Mouse (Mus musculus) embryonic facial prominence, embryonic 15.5 days (tissue): Measurements from ENCODE around the gene Prpf38a. TPM values are rescaled to one million over a fixed set of nuclear protein-coding genes. Genes with fewer than 3 reads are reported as not detected.

Experiments used
- ATAC-seq: fragments of 200-750 bp; cut with Nextera tagmentation; 2 replicates; pipeline ENCODE4 v1.8.0; 2017; ENCODE audit warnings: low read depth, moderate TSS enrichment; ENCODE audit not compliant: insufficient number of reproducible peaks, low FRiP score, low TSS enrichment
- H3K27ac ChIP-seq: fragments of 300-500 bp; sonication (generic); replicated peaks from 2 replicates; pipeline ENCODE4 v1.5.1; 2015; ENCODE audit warnings: mild to moderate bottlenecking, inconsistent platforms
- H3K27me3 ChIP-seq: fragments of 300-500 bp; sonication (generic); 2 replicates; pipeline ENCODE4 v1.6.1; 2015; ENCODE audit warnings: inconsistent platforms
- H3K36me3 ChIP-seq: fragments of 300-500 bp; sonication (generic); 2 replicates; pipeline ENCODE4 v1.6.1; 2015; ENCODE audit warnings: mild to moderate bottlenecking, inconsistent platforms
- H3K4me1 ChIP-seq: fragments of 300-500 bp; sonication (generic); 2 replicates; pipeline ENCODE4 v1.6.1; 2015; ENCODE audit warnings: inconsistent platforms
- H3K4me2 ChIP-seq: fragments of 300-500 bp; sonication (generic); replicated peaks from 2 replicates; pipeline ENCODE4 v1.6.1; 2015; ENCODE audit warnings: mild to moderate bottlenecking, inconsistent platforms
- H3K4me3 ChIP-seq: fragments of 300-500 bp; sonication (generic); replicated peaks from 2 replicates; pipeline ENCODE4 v1.5.1; 2015; ENCODE audit warnings: mild to moderate bottlenecking, inconsistent platforms
- H3K9ac ChIP-seq: fragments of 300-500 bp; sonication (generic); 2 replicates; pipeline ENCODE4 v1.6.1; 2015; ENCODE audit warnings: inconsistent platforms
- H3K9me3 ChIP-seq: fragments of 300-500 bp; sonication (generic); replicated peaks from 2 replicates; pipeline ENCODE4 v1.6.1; 2016; ENCODE audit warnings: inconsistent platforms
- WGBS: fragments of 180-500 bp; shearing (Covaris S2); methylation state at CpG from one replicate; pipeline ENCODE4 v1.1.7; 2015; 5-methylcytosine and 5-hydroxymethylcytosine counted together
- polyA plus RNA-seq: library from polyadenylated mRNA; unstranded; fragments of >200 nt; fragmentation: Nextera tagmentation; extraction: Ambion mirVana; gene quantifications from 2 replicates; pipeline ENCODE4 v1.2.1, GENCODE M21; 2015

The Prpf38a gene
- polyA plus RNA-seq: 78.7 and 82.5 TPM in 2 replicates

- H3K4me1 ChIP-seq: peaks cover 20% of the 10 kb centered on the region
- H3K27ac ChIP-seq: peak within 1 kb of the TSS; percentile 82
- no peaks in the 10 kb centered on the region for H3K9me3 ChIP-seq
- peaks cover 16% of the 10 kb centered on the region for H3K36me3 ChIP-seq
- under 1% methylated on average over 64 of the region's 64 CpGs for whole genome bisulfite sequencing
- peak within 1 kb of the TSS; percentile 76 for H3K4me3 ChIP-seq
- H3K4me2 ChIP-seq: peak within 1 kb of the TSS; percentile 91
- H3K9ac ChIP-seq: peak within 1 kb of the TSS; percentile 71
- peak; percentile 99 for ATAC-seq
- H3K27me3 ChIP-seq: no peaks in the 10 kb centered on the region
Measured at GRCm38 (mm10) chr4:108578840-108579742, at the start of gene Prpf38a, which contains the start of gene Orc1. Gene Prpf38a, minus strand, starts transcription at chr4:108579336. Gene Orc1, plus strand, starts transcription at chr4:108579423.

- Histone ChIP-seq H3K36me3 (peaks cover 81% of the 10 kb centered on the region), H3K27ac (no peak overlapping the region), H3K4me1 (no peaks in the 10 kb centered on the region), H3K9me3 (no peaks in the 10 kb centered on the region), H3K9ac (no peak overlapping the region), H3K4me2 (no peak overlapping the region), H3K4me3 (no peak overlapping the region), H3K27me3 (no peaks in the 10 kb centered on the region)
- no peak for ATAC-seq
- 78% methylated on average over 5 of the region's 5 CpGs for WGBS
Measured at GRCm38 (mm10) chr4:108627066-108627465, 47.9 kb upstream of the Prpf38a start.

- Histone ChIP-seq H3K27me3 (no peaks in the 10 kb centered on the region), H3K4me2 (no peak overlapping the region), H3K9me3 (no peaks in the 10 kb centered on the region), H3K27ac (no peak overlapping the region), H3K4me1 (peaks cover 19% of the 10 kb centered on the region), H3K9ac (no peak overlapping the region), H3K36me3 (peaks cover 25% of the 10 kb centered on the region), H3K4me3 (no peak overlapping the region)
- ATAC-seq: no peak
- 96% methylated on average over 6 of the region's 6 CpGs for WGBS
Measured at GRCm38 (mm10) chr4:108621504-108621903, 42.4 kb upstream of the Prpf38a start.

GRCm38 (mm10) chr4:108620536-108620935 is 41.4 kb upstream of the Prpf38a start:
- peaks cover 16% of the 10 kb centered on the region for H3K36me3 ChIP-seq
- H3K27me3 ChIP-seq: no peaks in the 10 kb centered on the region
- peak overlapping the region; percentile 98 for H3K9ac ChIP-seq
- 20% methylated on average over 8 of the region's 8 CpGs for WGBS
- ATAC-seq: no peak
- H3K4me3 ChIP-seq: peak overlapping the region; percentile 86
- H3K4me2 ChIP-seq: peak overlapping the region; percentile 81
- peaks cover 19% of the 10 kb centered on the region for H3K4me1 ChIP-seq
- H3K9me3 ChIP-seq: no peaks in the 10 kb centered on the region
- peak overlapping the region; percentile 97 for H3K27ac ChIP-seq

GRCm38 (mm10) chr4:108619587-108620341 is 40.6 kb upstream of the Prpf38a start, which contains the start of gene Cc2d1b:
Gene Cc2d1b, plus strand, starts transcription at chr4:108619940.
- Histone ChIP-seq H3K27ac (peak within 1 kb of the TSS; percentile 97), H3K4me3 (peak within 1 kb of the TSS; percentile 86), H3K9me3 (no peaks in the 10 kb centered on the region), H3K9ac (peak within 1 kb of the TSS; percentile 98), H3K4me1 (peaks cover 19% of the 10 kb centered on the region), H3K27me3 (no peaks in the 10 kb centered on the region), H3K4me2 (peak within 1 kb of the TSS; percentile 81), H3K36me3 (peaks cover 8% of the 10 kb centered on the region)
- peak; percentile 95 for ATAC-seq
- WGBS: under 1% methylated on average over 86 of the region's 86 CpGs

- no peaks in the 10 kb centered on the region for H3K9me3 ChIP-seq
- H3K9ac ChIP-seq: peak overlapping the region; percentile 98
- H3K4me2 ChIP-seq: peak overlapping the region; percentile 81
- peaks cover 19% of the 10 kb centered on the region for H3K4me1 ChIP-seq
- peak overlapping the region; percentile 97 for H3K27ac ChIP-seq
- no peak for ATAC-seq
- H3K4me3 ChIP-seq: peak overlapping the region; percentile 86
- H3K27me3 ChIP-seq: no peaks in the 10 kb centered on the region
- peaks cover 2% of the 10 kb centered on the region for H3K36me3 ChIP-seq
- 3% methylated on average over 10 of the region's 10 CpGs for WGBS
Measured at GRCm38 (mm10) chr4:108619165-108619564, 40.0 kb upstream of the Prpf38a start.

GRCm38 (mm10) chr4:108618586-108618985 is 39.5 kb upstream of the Prpf38a start:
- WGBS: 65% methylated on average over 4 of the region's 4 CpGs
- H3K4me3 ChIP-seq: peak overlapping the region; percentile 86; the same call in 1 of the 2 replicates
- peaks cover 19% of the 10 kb centered on the region for H3K4me1 ChIP-seq
- no peaks in the 10 kb centered on the region for H3K36me3 ChIP-seq
- H3K9me3 ChIP-seq: no peaks in the 10 kb centered on the region
- no peak for ATAC-seq
- H3K27ac ChIP-seq: peak overlapping the region; percentile 97; the same call in 1 of the 2 replicates
- H3K4me2 ChIP-seq: peak overlapping the region; percentile 81; the same call in 1 of the 2 replicates
- H3K27me3 ChIP-seq: no peaks in the 10 kb centered on the region
- H3K9ac ChIP-seq: 0 out of 2 replicates have a peak overlapping the region, but pooled peaks have one; percentile 98

- H3K9me3 ChIP-seq: no peaks in the 10 kb centered on the region
- no peaks in the 10 kb centered on the region for H3K4me1 ChIP-seq
- no peak overlapping the region for H3K4me3 ChIP-seq
- no peaks in the 10 kb centered on the region for H3K27me3 ChIP-seq
- no peak for ATAC-seq
- H3K4me2 ChIP-seq: no peak overlapping the region
- H3K9ac ChIP-seq: no peak overlapping the region
- 88% methylated on average over 5 of the region's 5 CpGs for WGBS
- no peaks in the 10 kb centered on the region for H3K36me3 ChIP-seq
- H3K27ac ChIP-seq: no peak overlapping the region
Measured at GRCm38 (mm10) chr4:108610935-108611334, 31.8 kb upstream of the Prpf38a start.

GRCm38 (mm10) chr4:108608651-108609050 is 29.5 kb upstream of the Prpf38a start:
- no peak overlapping the region for H3K27ac ChIP-seq
- no peak for ATAC-seq
- peaks cover 18% of the 10 kb centered on the region for H3K36me3 ChIP-seq
- no peaks in the 10 kb centered on the region for H3K4me1 ChIP-seq
- H3K9me3 ChIP-seq: no peaks in the 10 kb centered on the region
- H3K4me3 ChIP-seq: no peak overlapping the region
- H3K27me3 ChIP-seq: no peaks in the 10 kb centered on the region
- no peak overlapping the region for H3K9ac ChIP-seq
- 89% methylated on average over 3 of the region's 3 CpGs for WGBS
- H3K4me2 ChIP-seq: no peak overlapping the region

- Histone ChIP-seq H3K27me3 (no peaks in the 10 kb centered on the region), H3K36me3 (peaks cover 42% of the 10 kb centered on the region), H3K4me3 (no peak overlapping the region), H3K4me1 (no peaks in the 10 kb centered on the region), H3K27ac (no peak overlapping the region), H3K9me3 (no peaks in the 10 kb centered on the region), H3K4me2 (no peak overlapping the region), H3K9ac (no peak overlapping the region)
- 96% methylated on average over 7 of the region's 7 CpGs for WGBS
- no peak for ATAC-seq
Measured at GRCm38 (mm10) chr4:108601870-108602269, 22.7 kb upstream of the Prpf38a start.

- Histone ChIP-seq H3K4me3 (no peak overlapping the region), H3K27me3 (no peaks in the 10 kb centered on the region), H3K36me3 (peaks cover 21% of the 10 kb centered on the region), H3K9me3 (no peaks in the 10 kb centered on the region), H3K4me2 (no peak overlapping the region), H3K4me1 (no peaks in the 10 kb centered on the region), H3K27ac (no peak overlapping the region), H3K9ac (no peak overlapping the region)
- 86% methylated on average over 4 of the region's 4 CpGs for WGBS
- ATAC-seq: no peak
Measured at GRCm38 (mm10) chr4:108598306-108598705, 19.2 kb upstream of the Prpf38a start.
